ENCODE assay signal across 8 mouse cellular contexts in genomic region chr7:44857905-44858304, GRCm38 (mm10). TPM values are rescaled to one million over a fixed set of nuclear protein-coding genes. Genes with fewer than 3 reads are reported as not detected.
DNase-seq lines count a peak whose midpoint lies in the region; ATAC-seq and TF ChIP-seq lines count a peak whose summit lies in the region.

No protein-coding gene starts in this region.

- H3K4me1 ChIP-seq in lung, embryonic 15.5 days, result peaks cover 69% of the 10 kb centered on the region

- WGBS in lung, embryonic 15.5 days, result 22% methylated on average over 8 of the region's 8 CpGs

- H3K4me2 ChIP-seq in lung, embryonic 15.5 days, result peak overlapping the region; percentile 91

- H3K4me3 ChIP-seq in left cerebral cortex, adult 2 months, result peak overlapping the region; percentile 92
- H3K4me3 ChIP-seq in lung, embryonic 15.5 days, result peak overlapping the region; percentile 77

- DNase-seq in left cerebral cortex, adult 2 months (ENCODE audit: extremely low spot score in 1 of 2, low spot score in 2 of 2), result no peak
- DNase-seq in left cerebral cortex, postnatal 36 days (ENCODE audit: low spot score in 2 of 2), result no peak
- peak; percentile 45 for DNase-seq in embryo, embryonic 9.5 days (ENCODE audit: extremely low spot score)
- peak; percentile 74 for DNase-seq in induced T-regulatory cell, adult 2 months (ENCODE audit: low read depth)
- DNase-seq in spleen, postnatal 10 days (ENCODE audit: low spot score in 2 of 2), result peak; percentile 65 to 82
- DNase-seq in left cerebral cortex, adult 18-20 months (ENCODE audit: low spot score in 2 of 2), result no peak
- no peak for DNase-seq in cerebellum, adult 11 months

- H3K9ac ChIP-seq in lung, embryonic 15.5 days, result peak overlapping the region; percentile 80

- H3K27ac ChIP-seq in left cerebral cortex, adult 2 months, result peak overlapping the region; percentile 88; the same call in 1 of the 2 replicates
- H3K27ac ChIP-seq in lung, embryonic 15.5 days, result peak overlapping the region; percentile 95; the same call in 1 of the 2 replicates

- peaks cover 17% of the 10 kb centered on the region for H3K36me3 ChIP-seq in lung, embryonic 15.5 days

- intact Hi-C loops in left cerebral cortex, adult 2 months (cut with DNase I), result loop anchor here (10.0 kb wide), 1 partner anchor 267 kb away; the partner anchor contains the start of genes Rpl13a and Rps11
- intact Hi-C loops in left cerebral cortex, postnatal 36 days (cut with DNase I), result no loop called here

- H3K9me3 ChIP-seq in lung, embryonic 15.5 days, result no peaks in the 10 kb centered on the region

- TF ChIP-seq CTCF in left cerebral cortex, adult 2 months (IDR thresholded peaks at IDR 0.05), result no peak

- H3K27me3 ChIP-seq in lung, embryonic 15.5 days, result no peaks in the 10 kb centered on the region

- no peak for ATAC-seq in lung, embryonic 15.5 days (ENCODE audit: borderline replicate concordance, extremely low read depth, low FRiP score, low TSS enrichment)

RNA-seq across cellular contexts. Expression of gene Pnkp, which starts 1.0 kb away (rescaled TPM):
- total RNA-seq in left cerebral cortex, adult 2 months (2021), result 10 to 100 TPM; 27.4 to 31.2 TPM
- total RNA-seq in left cerebral cortex, postnatal 36 days (2021), result 10 to 100 TPM; 26.8 TPM
- 37.6 and 37.9 TPM in 2 replicates for polyA plus RNA-seq in lung, embryonic 15.5 days (2015; fragmentation: Nextera tagmentation; extraction: Ambion mirVana)
- total RNA-seq in left cerebral cortex, adult 18-20 months (2021), result 10 to 100 TPM; 27.1 to 27.7 TPM

RNA-seq across cellular contexts. Expression of gene Tbc1d17, which starts 9.0 kb away (rescaled TPM):
- total RNA-seq in left cerebral cortex, adult 2 months (2021), result 10 to 100 TPM; 64.4 to 67.5 TPM
- 10 to 100 TPM; 71.9 to 75.6 TPM for total RNA-seq in left cerebral cortex, postnatal 36 days (2021)
- polyA plus RNA-seq in lung, embryonic 15.5 days (2015; fragmentation: Nextera tagmentation; extraction: Ambion mirVana), result 71.3 and 74.4 TPM in 2 replicates
- 10 to 100 TPM; 70.4 to 89.3 TPM for total RNA-seq in left cerebral cortex, adult 18-20 months (2021)

RNA-seq across cellular contexts. Expression of gene Akt1s1, which starts 9.1 kb away (rescaled TPM):
- 10 to 100 TPM; 69.7 to 77.0 TPM for total RNA-seq in left cerebral cortex, adult 2 months (2021)
- total RNA-seq in left cerebral cortex, postnatal 36 days (2021), result 10 to 100 TPM; 67.7 to 73.6 TPM
- 109 and 111 TPM in 2 replicates for polyA plus RNA-seq in lung, embryonic 15.5 days (2015; fragmentation: Nextera tagmentation; extraction: Ambion mirVana)
- 10 to 100 TPM; 67.9 to 70.1 TPM for total RNA-seq in left cerebral cortex, adult 18-20 months (2021)

RNA-seq across cellular contexts. Expression of gene Ptov1, which starts 11.7 kb away (rescaled TPM):
- 100 to 1,000 TPM; 273 to 290 TPM for total RNA-seq in left cerebral cortex, adult 2 months (2021)
- total RNA-seq in left cerebral cortex, postnatal 36 days (2021), result 100 to 1,000 TPM; 284 to 285 TPM
- 371 and 398 TPM in 2 replicates for polyA plus RNA-seq in lung, embryonic 15.5 days (2015; fragmentation: Nextera tagmentation; extraction: Ambion mirVana)
- total RNA-seq in left cerebral cortex, adult 18-20 months (2021), result 100 to 1,000 TPM; 280 to 295 TPM

RNA-seq across cellular contexts. Expression of gene Med25, which starts 34.6 kb away (rescaled TPM):
- total RNA-seq in left cerebral cortex, adult 2 months (2021), result 10 to 100 TPM; 96.1 to 98.5 TPM
- total RNA-seq in left cerebral cortex, postnatal 36 days (2021), result 10 to 100 TPM; 91.7 to 98.1 TPM
- 93.5 and 97.7 TPM in 2 replicates for polyA plus RNA-seq in lung, embryonic 15.5 days (2015; fragmentation: Nextera tagmentation; extraction: Ambion mirVana)
- 10 to 100 TPM; 85.9 to 94.9 TPM for total RNA-seq in left cerebral cortex, adult 18-20 months (2021)

Comparison
In these comparisons a context has a peak if more than half of its experiments do, and no peak if none do; other contexts are left out.
1. DNase-seq: peak in embryo, embryonic 9.5 days (single experiment), induced T-regulatory cell, adult 2 months (single experiment) and spleen, postnatal 10 days (2 of 2); none in left cerebral cortex, adult 2 months (0 of 2), left cerebral cortex, postnatal 36 days (0 of 2), left cerebral cortex, adult 18-20 months (0 of 2) and cerebellum, adult 11 months (single experiment).